Mouse (Mus musculus): ENCODE measurements around the gene Mylk. TPM values are rescaled to one million over a fixed set of nuclear protein-coding genes. Genes with fewer than 3 reads are reported as not detected.
A peak's percentile ranks its signal among the peaks of the same experiment; 100 is the strongest.

Mylk gene
- polyA plus RNA-seq, 1 experiment from 2014 or later, result 309 TPM

- H3K9ac ChIP-seq, result no peak overlapping the region
- no peak overlapping the region for H3K27ac ChIP-seq
- no peak overlapping the region for H3K4me3 ChIP-seq (replicated peaks)
- no peak overlapping the region for H3K4me2 ChIP-seq
- H3K4me1 ChIP-seq, result no peaks in the 10 kb centered on the region
- H3K27me3 ChIP-seq (replicated peaks), result no peaks in the 10 kb centered on the region
- ATAC-seq (ENCODE audit: insufficient read depth, low FRiP score, low read depth), result no peak
- WGBS, result 83% methylated on average over 7 of the region's 7 CpGs
- H3K9me3 ChIP-seq, result no peaks in the 10 kb centered on the region
- 0 out of 2 replicates have a peak, but pooled peaks cover 3% of the 10 kb centered on the region for H3K36me3 ChIP-seq
These were observed 233.0 kb downstream of the Mylk start for GRCm38 (mm10) chr16:34978018-34978417.

DNA sequence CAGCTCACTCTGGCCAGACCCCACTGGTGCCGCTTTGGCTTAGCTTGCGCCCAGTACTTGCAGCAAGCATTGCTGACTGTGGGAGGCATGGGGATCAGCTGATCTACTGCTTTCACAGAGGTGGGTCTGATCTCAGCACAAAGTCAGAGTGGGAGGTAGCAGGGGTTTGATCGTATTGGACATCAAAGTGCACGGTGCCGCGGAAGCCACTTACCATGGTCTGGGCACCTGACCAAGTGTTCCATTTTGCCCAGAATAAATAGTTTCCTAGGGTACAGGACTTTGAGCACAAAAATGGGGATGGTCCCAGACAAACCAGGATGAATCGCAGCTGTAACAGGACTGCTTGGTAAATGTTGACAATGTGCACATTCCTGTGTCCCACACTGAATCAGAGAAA lies 236.0 kb downstream of the Mylk start:
- Histone ChIP-seq H3K36me3 (0 out of 2 replicates have a peak, but pooled peaks cover 3% of the 10 kb centered on the region), H3K9me3 (no peaks in the 10 kb centered on the region), H3K4me3 (replicated peaks) (no peak overlapping the region), H3K27me3 (replicated peaks) (no peaks in the 10 kb centered on the region), H3K4me2 (no peak overlapping the region), H3K9ac (no peak overlapping the region), H3K4me1 (peaks cover 8% of the 10 kb centered on the region; the same call in 1 of the 2 replicates), H3K27ac (no peak overlapping the region)
- no peak for ATAC-seq (ENCODE audit: insufficient read depth, low FRiP score, low read depth)
- 67% methylated on average over 7 of the region's 7 CpGs for WGBS

- Histone ChIP-seq H3K4me2 (no peak overlapping the region), H3K36me3 (no peaks in the 10 kb centered on the region), H3K9ac (no peak overlapping the region), H3K4me3 (replicated peaks) (no peak overlapping the region), H3K27ac (peak overlapping the region; percentile 26), H3K9me3 (no peaks in the 10 kb centered on the region), H3K27me3 (replicated peaks) (no peaks in the 10 kb centered on the region), H3K4me1 (peaks cover 8% of the 10 kb centered on the region; the same call in 1 of the 2 replicates)
- ATAC-seq (ENCODE audit: insufficient read depth, low FRiP score, low read depth), result peak; percentile 44; the same call in 1 of the 2 replicates
- 36% methylated on average over 11 of the region's 11 CpGs for whole genome bisulfite sequencing
These were observed 239.4 kb downstream of the Mylk start for GRCm38 (mm10) chr16:34984203-34985030.

- WGBS, result 53% methylated on average over 2 of the region's 2 CpGs
- no peak; the same call in 1 of the 2 replicates for ATAC-seq (ENCODE audit: insufficient read depth, low FRiP score, low read depth)
- Histone ChIP-seq H3K4me2 (no peak overlapping the region), H3K9me3 (no peaks in the 10 kb centered on the region), H3K27ac (no peak overlapping the region), H3K4me3 (replicated peaks) (no peak overlapping the region), H3K36me3 (no peaks in the 10 kb centered on the region), H3K27me3 (replicated peaks) (no peaks in the 10 kb centered on the region), H3K9ac (no peak overlapping the region), H3K4me1 (peaks cover 8% of the 10 kb centered on the region; the same call in 1 of the 2 replicates)
These were observed 240.0 kb downstream of the Mylk start for GRCm38 (mm10) chr16:34985031-34985346.

DNA sequence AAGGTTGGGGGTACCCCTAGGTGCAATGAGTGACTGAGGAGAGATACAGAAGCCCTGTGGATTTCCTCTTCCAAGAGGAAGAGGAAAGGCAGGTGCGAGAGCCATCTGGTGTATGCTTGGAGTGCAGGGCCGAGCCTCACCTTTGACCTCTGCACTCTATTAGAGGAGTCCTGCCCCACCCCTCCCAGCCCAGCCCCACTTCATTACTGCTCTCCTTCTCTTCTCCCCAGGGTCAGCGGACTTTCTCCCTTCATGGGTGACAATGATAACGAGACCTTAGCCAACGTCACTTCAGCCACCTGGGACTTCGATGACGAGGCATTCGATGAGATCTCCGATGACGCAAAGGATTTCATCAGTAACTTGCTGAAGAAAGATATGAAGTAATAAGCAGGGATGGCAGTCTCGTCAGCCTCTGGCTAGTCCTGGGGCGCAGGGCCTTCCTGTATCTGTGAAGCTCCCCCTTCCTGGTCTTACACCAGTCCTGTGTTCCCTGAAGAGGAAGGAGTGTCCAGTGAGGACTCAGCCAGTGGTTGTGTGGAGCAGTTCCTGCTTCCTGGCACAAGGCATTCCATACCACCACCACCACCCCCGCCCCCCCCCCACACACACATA lies 241.3 kb downstream of the Mylk start:
- Histone ChIP-seq H3K4me3 (replicated peaks) (no peak overlapping the region), H3K9me3 (no peaks in the 10 kb centered on the region), H3K9ac (no peak overlapping the region), H3K27me3 (replicated peaks) (no peaks in the 10 kb centered on the region), H3K4me2 (no peak overlapping the region), H3K27ac (no peak overlapping the region), H3K36me3 (no peaks in the 10 kb centered on the region), H3K4me1 (peaks cover 8% of the 10 kb centered on the region; the same call in 1 of the 2 replicates)
- WGBS, result 87% methylated on average over 13 of the region's 13 CpGs
- no peak for ATAC-seq (ENCODE audit: insufficient read depth, low FRiP score, low read depth)

GRCm38 (mm10) chr16:34991365-34991764 lies 246.4 kb downstream of the Mylk start:
- Histone ChIP-seq H3K4me2 (no peak overlapping the region), H3K9me3 (no peaks in the 10 kb centered on the region), H3K27me3 (replicated peaks) (no peaks in the 10 kb centered on the region), H3K36me3 (no peaks in the 10 kb centered on the region), H3K4me3 (replicated peaks) (no peak overlapping the region), H3K27ac (0 out of 2 replicates have a peak overlapping the region, but pooled peaks have one; percentile 32), H3K9ac (no peak overlapping the region), H3K4me1 (0 out of 2 replicates have a peak, but pooled peaks cover 6% of the 10 kb centered on the region)
- WGBS, result 75% methylated on average over 3 of the region's 3 CpGs
- ATAC-seq (ENCODE audit: insufficient read depth, low FRiP score, low read depth), result no peak

DNA sequence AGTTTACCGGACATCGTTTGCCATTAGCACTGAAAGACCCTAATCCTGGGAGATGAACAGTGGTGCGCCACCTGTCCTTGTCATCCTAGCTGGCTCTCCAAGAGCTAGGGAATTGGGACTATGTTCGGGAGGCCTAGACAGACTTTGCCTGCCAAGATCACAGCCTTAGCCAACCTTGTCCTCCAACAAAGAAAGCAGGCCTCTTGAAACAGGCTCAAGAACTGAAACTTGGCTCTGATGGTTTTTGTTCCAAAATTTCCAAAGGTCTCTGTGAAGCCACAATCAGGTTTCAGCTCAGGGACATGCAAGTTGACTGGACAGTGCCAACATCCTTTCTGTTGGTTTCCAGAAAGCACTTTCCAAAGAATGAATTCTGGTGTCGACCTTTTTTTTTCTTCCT lies 247.8 kb downstream of the Mylk start:
- peaks cover 15% of the 10 kb centered on the region; the same call in 1 of the 2 replicates for H3K4me1 ChIP-seq
- ATAC-seq (ENCODE audit: insufficient read depth, low FRiP score, low read depth), result no peak
- no peak overlapping the region for H3K4me3 ChIP-seq (replicated peaks)
- H3K4me2 ChIP-seq, result no peak overlapping the region
- no peaks in the 10 kb centered on the region for H3K9me3 ChIP-seq
- 85% methylated on average over 5 of the region's 5 CpGs for WGBS
- H3K27ac ChIP-seq, result no peak overlapping the region
- no peaks in the 10 kb centered on the region for H3K27me3 ChIP-seq (replicated peaks)
- H3K36me3 ChIP-seq, result 0 out of 2 replicates have a peak, but pooled peaks cover 3% of the 10 kb centered on the region
- no peak overlapping the region for H3K9ac ChIP-seq

DNA sequence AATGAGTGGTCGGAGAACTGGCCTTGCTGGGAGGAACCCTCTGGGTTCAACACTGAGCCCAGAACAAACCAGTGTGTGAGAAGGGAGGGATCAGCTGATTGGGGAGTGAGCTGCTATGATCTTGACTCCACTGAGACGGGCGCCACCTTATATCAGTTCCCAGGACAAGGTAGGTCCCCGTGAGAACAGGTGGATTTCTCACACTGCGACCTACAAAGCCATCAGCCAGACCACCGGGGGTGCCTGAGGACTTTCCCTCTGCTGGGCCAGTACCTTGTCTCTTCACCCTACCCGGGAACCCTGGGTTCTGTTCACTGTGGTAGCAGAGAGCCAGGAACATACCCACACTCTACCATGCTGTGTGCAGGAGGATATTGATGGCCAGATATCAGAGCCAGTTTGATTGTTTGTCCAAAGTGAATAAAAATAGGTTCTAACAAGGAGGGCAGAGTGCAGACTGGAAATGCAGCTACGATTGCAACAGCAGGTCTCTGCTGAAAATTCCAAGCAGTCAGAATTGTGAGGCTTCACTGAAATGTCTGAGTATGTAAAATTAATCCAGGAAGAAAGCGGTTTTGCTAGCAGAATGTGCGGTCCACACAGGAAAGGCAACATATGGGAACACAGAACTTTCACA lies 248.8 kb downstream of the Mylk start:
- H3K27ac ChIP-seq, result peak overlapping the region; percentile 90
- H3K9ac ChIP-seq, result no peak overlapping the region
- no peaks in the 10 kb centered on the region for H3K27me3 ChIP-seq (replicated peaks)
- H3K4me3 ChIP-seq (replicated peaks), result no peak overlapping the region
- H3K9me3 ChIP-seq, result no peaks in the 10 kb centered on the region
- 0 out of 2 replicates have a peak, but pooled peaks cover 3% of the 10 kb centered on the region for H3K36me3 ChIP-seq
- peak overlapping the region; percentile 8; the same call in 1 of the 2 replicates for H3K4me2 ChIP-seq
- 70% methylated on average over 10 of the region's 10 CpGs for WGBS
- peaks cover 15% of the 10 kb centered on the region; the same call in 1 of the 2 replicates for H3K4me1 ChIP-seq
- ATAC-seq (ENCODE audit: insufficient read depth, low FRiP score, low read depth), result no peak

GRCm38 (mm10) chr16:34994641-34995141 lies 249.7 kb downstream of the Mylk start:
- Histone ChIP-seq H3K27ac (peak overlapping the region; percentile 90), H3K9ac (no peak overlapping the region), H3K4me2 (peak overlapping the region; percentile 21; the same call in 1 of the 2 replicates), H3K4me1 (peaks cover 15% of the 10 kb centered on the region; the same call in 1 of the 2 replicates), H3K27me3 (replicated peaks) (no peaks in the 10 kb centered on the region), H3K36me3 (0 out of 2 replicates have a peak, but pooled peaks cover 3% of the 10 kb centered on the region), H3K4me3 (replicated peaks) (peak overlapping the region; percentile 34), H3K9me3 (no peaks in the 10 kb centered on the region)
- ATAC-seq (ENCODE audit: insufficient read depth, low FRiP score, low read depth), result peak; percentile 55; the same call in 1 of the 2 replicates
- WGBS, result 47% methylated on average over 9 of the region's 9 CpGs

- Histone ChIP-seq H3K9ac (no peak overlapping the region), H3K4me2 (peak overlapping the region; percentile 37), H3K4me3 (replicated peaks) (peak overlapping the region; percentile 31), H3K27ac (peak overlapping the region; percentile 81), H3K4me1 (peaks cover 18% of the 10 kb centered on the region), H3K36me3 (0 out of 2 replicates have a peak, but pooled peaks cover 3% of the 10 kb centered on the region), H3K9me3 (no peaks in the 10 kb centered on the region), H3K27me3 (replicated peaks) (no peaks in the 10 kb centered on the region)
- ATAC-seq (ENCODE audit: insufficient read depth, low FRiP score, low read depth), result no peak
- 29% methylated on average over 5 of the region's 5 CpGs for WGBS
These were observed 251.1 kb downstream of the Mylk start for GRCm38 (mm10) chr16:34996133-34996532.

GRCm38 (mm10) chr16:34997052-34997451 lies 252.0 kb downstream of the Mylk start:
- H3K4me3 ChIP-seq (replicated peaks), result peak overlapping the region; percentile 26
- no peak for ATAC-seq (ENCODE audit: insufficient read depth, low FRiP score, low read depth)
- peaks cover 20% of the 10 kb centered on the region for H3K4me1 ChIP-seq
- no peaks in the 10 kb centered on the region for H3K9me3 ChIP-seq
- peak overlapping the region; percentile 38 for H3K27ac ChIP-seq
- H3K9ac ChIP-seq, result no peak overlapping the region
- no peaks in the 10 kb centered on the region for H3K27me3 ChIP-seq (replicated peaks)
- 63% methylated on average over 4 of the region's 4 CpGs for WGBS
- H3K36me3 ChIP-seq, result 0 out of 2 replicates have a peak, but pooled peaks cover 3% of the 10 kb centered on the region
- H3K4me2 ChIP-seq, result peak overlapping the region; percentile 37

Measured in stomach, embryonic 15.5 days (tissue).